Mouse (Mus musculus): ENCODE data around the gene Vps4a. TPM values are rescaled to one million over a fixed set of nuclear protein-coding genes. Genes with fewer than 3 reads are reported as not detected.

Vps4a gene
- polyA plus RNA-seq, 1 experiment = 24.0 TPM

Other genes starting within 250 kb of the Vps4a start
- 0.25 and 0.34 TPM in 2 replicates for gene Has3, start 161.0 kb upstream of the Vps4a start, polyA plus RNA-seq (2012; rRNA removed)
- gene Utp4, start 137.6 kb upstream of the Vps4a start, polyA plus RNA-seq (2012; rRNA removed) = 17.1 and 20.3 TPM in 2 replicates
- 2.2 and 3.9 TPM in 2 replicates for gene Sntb2, start 95.5 kb upstream of the Vps4a start, polyA plus RNA-seq (2012; rRNA removed)
- gene Pdf, start 17.4 kb downstream of the Vps4a start, polyA plus RNA-seq (2012; rRNA removed) = 18.0 and 21.9 TPM in 2 replicates
- gene Cog8, start 25.5 kb downstream of the Vps4a start, polyA plus RNA-seq (2012; rRNA removed) = 28.5 and 33.1 TPM in 2 replicates
- gene Nip7, start 25.7 kb downstream of the Vps4a start, polyA plus RNA-seq (2012; rRNA removed) = 28.4 and 31.3 TPM in 2 replicates
- gene Tmed6, start 34.4 kb downstream of the Vps4a start, polyA plus RNA-seq (2012; rRNA removed) = 7.5 and 18.0 TPM in 2 replicates
- gene Terf2, start 65.3 kb downstream of the Vps4a start, polyA plus RNA-seq (2012; rRNA removed) = 7.6 and 9.6 TPM in 2 replicates
- 107 and 208 TPM in 2 replicates for gene Cyb5b, start 119.4 kb downstream of the Vps4a start, polyA plus RNA-seq (2012; rRNA removed)

All from large intestine, adult 2 months (tissue).